Mouse (Mus musculus): Measurements from ENCODE around the gene Gpr22. TPM values are rescaled to one million over a fixed set of nuclear protein-coding genes. Genes with fewer than 3 reads are reported as not detected.
A peak's percentile ranks its signal among the peaks of the same experiment; 100 is the strongest.

The Gpr22 gene
- polyA plus RNA-seq, 1 experiment from 2014 or later, result 12.7 TPM

- Histone ChIP-seq H3K4me1 (replicated peaks; ENCODE audit: control insufficient read depth, insufficient read depth, low read length) (no peaks in the 10 kb centered on the region), H3K27me3 (ENCODE audit: control insufficient read depth, insufficient read depth, low read length) (no peaks in the 10 kb centered on the region), H3K27ac (ENCODE audit: low read depth, low read length) (no peak overlapping the region), H3K36me3 (ENCODE audit: control insufficient read depth, insufficient read depth, low read length) (no peaks in the 10 kb centered on the region), H3K4me3 (ENCODE audit: low read depth, low read length) (no peak overlapping the region), H3K4me2 (replicated peaks; ENCODE audit: low read depth, low read length) (no peak overlapping the region), H3K9me3 (ENCODE audit: control insufficient read depth, low read length) (no peaks in the 10 kb centered on the region), H3K9ac (ENCODE audit: low read depth, low read length) (no peak overlapping the region)
- no peak for DNase-seq (ENCODE audit: low spot score)
- no peak for ATAC-seq (ENCODE audit: low FRiP score)
- WGBS, result 79% methylated on average over 6 of the region's 6 CpGs
Observed at GRCm38 (mm10) chr12:31703904-31704303, 9.8 kb downstream of the Gpr22 start.

- Histone ChIP-seq H3K4me1 (replicated peaks; ENCODE audit: control insufficient read depth, insufficient read depth, low read length) (no peaks in the 10 kb centered on the region), H3K27me3 (ENCODE audit: control insufficient read depth, insufficient read depth, low read length) (no peaks in the 10 kb centered on the region), H3K9me3 (ENCODE audit: control insufficient read depth, low read length) (no peaks in the 10 kb centered on the region; the same call in 1 of the 2 replicates), H3K36me3 (ENCODE audit: control insufficient read depth, insufficient read depth, low read length) (no peaks in the 10 kb centered on the region), H3K27ac (ENCODE audit: low read depth, low read length) (no peak overlapping the region), H3K4me3 (ENCODE audit: low read depth, low read length) (no peak overlapping the region), H3K9ac (ENCODE audit: low read depth, low read length) (no peak overlapping the region), H3K4me2 (replicated peaks; ENCODE audit: low read depth, low read length) (no peak overlapping the region)
- ATAC-seq (ENCODE audit: low FRiP score) (no peak), DNase-seq (ENCODE audit: low spot score) (no peak)
- 87% methylated on average over 5 of the region's 5 CpGs for WGBS
Observed at GRCm38 (mm10) chr12:31701411-31701810, 12.3 kb downstream of the Gpr22 start.

- H3K9ac ChIP-seq (ENCODE audit: low read depth, low read length), result no peak overlapping the region
- no peaks in the 10 kb centered on the region for H3K27me3 ChIP-seq (ENCODE audit: control insufficient read depth, insufficient read depth, low read length)
- no peak overlapping the region for H3K4me2 ChIP-seq (replicated peaks; ENCODE audit: low read depth, low read length)
- DNase-seq (ENCODE audit: low spot score) (peak; percentile 21), ATAC-seq (ENCODE audit: low FRiP score) (0 out of 2 replicates have a peak, but pooled peaks have one; percentile 61)
- no peaks in the 10 kb centered on the region for H3K4me1 ChIP-seq (replicated peaks; ENCODE audit: control insufficient read depth, insufficient read depth, low read length)
- H3K27ac ChIP-seq (ENCODE audit: low read depth, low read length), result no peak overlapping the region
- WGBS, result 50% methylated on average over 5 of the region's 5 CpGs
- no peaks in the 10 kb centered on the region; the same call in 1 of the 2 replicates for H3K9me3 ChIP-seq (ENCODE audit: control insufficient read depth, low read length)
- no peak overlapping the region for H3K4me3 ChIP-seq (ENCODE audit: low read depth, low read length)
- no peaks in the 10 kb centered on the region for H3K36me3 ChIP-seq (ENCODE audit: control insufficient read depth, insufficient read depth, low read length)
Observed at GRCm38 (mm10) chr12:31700623-31701347, 13.0 kb downstream of the Gpr22 start.

- WGBS, result 91% methylated on average over 1 of the region's 1 CpGs
- no peaks in the 10 kb centered on the region; the same call in 1 of the 2 replicates for H3K9me3 ChIP-seq (ENCODE audit: control insufficient read depth, low read length)
Observed at GRCm38 (mm10) chr12:31693278-31693677, 20.5 kb downstream of the Gpr22 start.

GRCm38 (mm10) chr12:31686679-31687078 lies 27.1 kb downstream of the Gpr22 start:
- Histone ChIP-seq H3K27ac (ENCODE audit: low read depth, low read length) (no peak overlapping the region), H3K4me1 (replicated peaks; ENCODE audit: control insufficient read depth, insufficient read depth, low read length) (no peaks in the 10 kb centered on the region), H3K9me3 (ENCODE audit: control insufficient read depth, low read length) (no peaks in the 10 kb centered on the region), H3K27me3 (ENCODE audit: control insufficient read depth, insufficient read depth, low read length) (no peaks in the 10 kb centered on the region), H3K9ac (ENCODE audit: low read depth, low read length) (no peak overlapping the region), H3K4me3 (ENCODE audit: low read depth, low read length) (no peak overlapping the region), H3K4me2 (replicated peaks; ENCODE audit: low read depth, low read length) (no peak overlapping the region), H3K36me3 (ENCODE audit: control insufficient read depth, insufficient read depth, low read length) (no peaks in the 10 kb centered on the region)
- 94% methylated on average over 3 of the region's 3 CpGs for WGBS
- ATAC-seq (ENCODE audit: low FRiP score) (no peak), DNase-seq (ENCODE audit: low spot score) (no peak)

More at GRCm38 (mm10) chr12:31693278-31693677, 20.5 kb downstream of the Gpr22 start:
- Histone ChIP-seq H3K27ac (ENCODE audit: low read depth, low read length) (no peak overlapping the region), H3K27me3 (ENCODE audit: control insufficient read depth, insufficient read depth, low read length) (no peaks in the 10 kb centered on the region), H3K4me2 (replicated peaks; ENCODE audit: low read depth, low read length) (no peak overlapping the region), H3K9ac (ENCODE audit: low read depth, low read length) (no peak overlapping the region), H3K4me1 (replicated peaks; ENCODE audit: control insufficient read depth, insufficient read depth, low read length) (no peaks in the 10 kb centered on the region), H3K36me3 (ENCODE audit: control insufficient read depth, insufficient read depth, low read length) (no peaks in the 10 kb centered on the region), H3K4me3 (ENCODE audit: low read depth, low read length) (no peak overlapping the region)
- no peak for ATAC-seq (ENCODE audit: low FRiP score)
- DNase-seq (ENCODE audit: low spot score), result no peak

GRCm38 (mm10) chr12:31667187-31667586 lies 46.6 kb downstream of the Gpr22 start:
- H3K27me3 ChIP-seq (ENCODE audit: control insufficient read depth, insufficient read depth, low read length), result no peaks in the 10 kb centered on the region
- H3K4me3 ChIP-seq (ENCODE audit: low read depth, low read length), result no peak overlapping the region
- ATAC-seq (ENCODE audit: low FRiP score) (no peak), DNase-seq (ENCODE audit: low spot score) (no peak)
- H3K4me2 ChIP-seq (replicated peaks; ENCODE audit: low read depth, low read length), result no peak overlapping the region
- 53% methylated on average over 3 of the region's 3 CpGs for WGBS
- no peak overlapping the region for H3K9ac ChIP-seq (ENCODE audit: low read depth, low read length)
- no peaks in the 10 kb centered on the region for H3K4me1 ChIP-seq (replicated peaks; ENCODE audit: control insufficient read depth, insufficient read depth, low read length)
- H3K36me3 ChIP-seq (ENCODE audit: control insufficient read depth, insufficient read depth, low read length), result no peaks in the 10 kb centered on the region
- H3K9me3 ChIP-seq (ENCODE audit: control insufficient read depth, low read length), result no peaks in the 10 kb centered on the region
- no peak overlapping the region for H3K27ac ChIP-seq (ENCODE audit: low read depth, low read length)

- DNase-seq (ENCODE audit: low spot score) (no peak), ATAC-seq (ENCODE audit: low FRiP score) (no peak)
- Histone ChIP-seq H3K9ac (ENCODE audit: low read depth, low read length) (no peak overlapping the region), H3K4me1 (replicated peaks; ENCODE audit: control insufficient read depth, insufficient read depth, low read length) (no peaks in the 10 kb centered on the region), H3K9me3 (ENCODE audit: control insufficient read depth, low read length) (no peaks in the 10 kb centered on the region), H3K36me3 (ENCODE audit: control insufficient read depth, insufficient read depth, low read length) (no peaks in the 10 kb centered on the region), H3K4me2 (replicated peaks; ENCODE audit: low read depth, low read length) (no peak overlapping the region), H3K27ac (ENCODE audit: low read depth, low read length) (no peak overlapping the region), H3K27me3 (ENCODE audit: control insufficient read depth, insufficient read depth, low read length) (no peaks in the 10 kb centered on the region), H3K4me3 (ENCODE audit: low read depth, low read length) (no peak overlapping the region)
- WGBS, result 67% methylated on average over 6 of the region's 6 CpGs
Observed at GRCm38 (mm10) chr12:31665999-31666398, 47.7 kb downstream of the Gpr22 start.

Other genes starting within 250 kb of the Gpr22 start
- 23.4 and 25.3 TPM in 2 replicates for gene Cbll1, start 214.3 kb downstream of the Gpr22 start, polyA plus RNA-seq (2014; fragmentation: Nextera tagmentation; extraction: Ambion mirVana)
- 0.07 TPM in 1 of 2 replicates, not detected in the other for gene Slc26a4, start 154.0 kb downstream of the Gpr22 start, polyA plus RNA-seq (2014; fragmentation: Nextera tagmentation; extraction: Ambion mirVana)
- gene Bcap29, start 79.3 kb downstream of the Gpr22 start, polyA plus RNA-seq (2014; fragmentation: Nextera tagmentation; extraction: Ambion mirVana), result 27.3 and 30.6 TPM in 2 replicates
- gene Dus4l, start 59.1 kb downstream of the Gpr22 start, polyA plus RNA-seq (2014; fragmentation: Nextera tagmentation; extraction: Ambion mirVana), result 9.3 and 13.2 TPM in 2 replicates
- 41.1 TPM in 2 replicates for gene Cog5, start 59.1 kb downstream of the Gpr22 start, polyA plus RNA-seq (2014; fragmentation: Nextera tagmentation; extraction: Ambion mirVana)
- gene Hbp1, start 236.6 kb upstream of the Gpr22 start, polyA plus RNA-seq (2014; fragmentation: Nextera tagmentation; extraction: Ambion mirVana), result 102 and 104 TPM in 2 replicates